Mouse (Mus musculus) hindbrain, embryonic 14.5 days (tissue): ENCODE results near the gene Pkhd1. TPM values are rescaled to one million over a fixed set of nuclear protein-coding genes. Genes with fewer than 3 reads are reported as not detected.

Source experiments
- ATAC-seq: fragments of 200-750 bp; cut with Nextera tagmentation; 2 replicates; pipeline ENCODE4 v1.8.0; 2017; ENCODE audit warnings: moderate number of reproducible peaks, mild to moderate bottlenecking, moderate TSS enrichment, moderate library complexity; ENCODE audit not compliant: low FRiP score
- DNase-seq: peaks from one replicate; pipeline ENCODE4 v3.0.0-alpha.2; 2015; ENCODE audit warnings: low spot score
- H3K27ac ChIP-seq: fragments of 300-500 bp; sonication (generic); 2 replicates; pipeline ENCODE4 v1.5.1; 2014; ENCODE audit warnings: mild to moderate bottlenecking, moderate library complexity
- H3K27me3 ChIP-seq: fragments of 300-500 bp; sonication (generic); 2 replicates; pipeline ENCODE4 v1.6.1; 2014; ENCODE audit warnings: mild to moderate bottlenecking, low read length, mixed read lengths; ENCODE audit not compliant: control insufficient read depth, insufficient read depth
- H3K36me3 ChIP-seq: fragments of 300-500 bp; sonication (generic); replicated peaks from 2 replicates; pipeline ENCODE4 v1.6.1; 2014; ENCODE audit not compliant: control insufficient read depth, insufficient read depth
- H3K4me1 ChIP-seq: fragments of 300-500 bp; sonication (generic); replicated peaks from 2 replicates; pipeline ENCODE4 v1.6.1; 2014; ENCODE audit warnings: antibody characterized with exemption, low read length, mixed read lengths; ENCODE audit not compliant: control insufficient read depth, insufficient read depth
- H3K4me2 ChIP-seq: fragments of 300-500 bp; sonication (generic); replicated peaks from 2 replicates; pipeline ENCODE4 v1.6.1; 2014; ENCODE audit warnings: mild to moderate bottlenecking, moderate library complexity
- H3K4me3 ChIP-seq: fragments of 300-500 bp; sonication (generic); replicated peaks from 2 replicates; pipeline ENCODE4 v1.5.1; 2014; ENCODE audit warnings: mild to moderate bottlenecking, low read length
- H3K9ac ChIP-seq: fragments of 300-500 bp; sonication (generic); 2 replicates; pipeline ENCODE4 v1.6.1; 2014
- H3K9me3 ChIP-seq: fragments of 300-500 bp; sonication (generic); 2 replicates; pipeline ENCODE4 v1.6.1; 2016; ENCODE audit warnings: low read length; ENCODE audit not compliant: control insufficient read depth
- WGBS: fragments of 180-500 bp; shearing (Covaris S2); extraction: QIAGEN DNeasy Blood & Tissue Kit; methylation state at CpG from one replicate; pipeline ENCODE4 v1.1.7; 2014; 5-methylcytosine and 5-hydroxymethylcytosine counted together
- polyA plus RNA-seq: library from polyadenylated mRNA; unstranded; fragments of >200 nt; fragmentation: Nextera tagmentation; extraction: Ambion mirVana; gene quantifications from 2 replicates; pipeline ENCODE4 v1.2.1, GENCODE M21; 2014

Gene Pkhd1
- polyA plus RNA-seq, 1 experiment from 2014 or later: 0.01 TPM

DNA sequence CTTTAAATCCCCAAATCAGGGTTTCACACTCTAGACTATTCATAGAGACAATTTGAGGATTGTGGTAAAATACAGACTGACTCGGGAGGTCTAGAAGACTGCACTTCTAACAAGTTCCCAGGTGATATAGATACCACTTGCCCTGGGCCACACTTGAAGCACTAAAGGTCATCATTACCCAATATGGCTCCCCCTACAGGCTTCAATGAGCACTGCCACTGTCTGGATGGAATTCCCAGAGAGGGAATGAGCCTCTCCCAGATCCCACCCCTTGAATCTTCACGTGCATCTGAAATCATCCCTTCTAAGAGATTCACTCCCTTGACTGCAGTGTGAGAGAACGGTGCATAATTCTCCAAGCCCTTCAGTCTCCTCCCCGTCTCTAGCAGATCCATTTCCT lies 73.3 kb downstream of the Pkhd1 start:
- DNase-seq (no peak), ATAC-seq (no peak)
- H3K4me2 ChIP-seq: no peak overlapping the region
- 65% methylated on average over 4 of the region's 4 CpGs for WGBS
- H3K9ac ChIP-seq: no peak overlapping the region
- no peak overlapping the region for H3K27ac ChIP-seq
- no peak overlapping the region for H3K4me3 ChIP-seq
- no peaks in the 10 kb centered on the region for H3K27me3 ChIP-seq
- H3K36me3 ChIP-seq: no peaks in the 10 kb centered on the region
- no peaks in the 10 kb centered on the region for H3K9me3 ChIP-seq
- H3K4me1 ChIP-seq: no peaks in the 10 kb centered on the region

DNA sequence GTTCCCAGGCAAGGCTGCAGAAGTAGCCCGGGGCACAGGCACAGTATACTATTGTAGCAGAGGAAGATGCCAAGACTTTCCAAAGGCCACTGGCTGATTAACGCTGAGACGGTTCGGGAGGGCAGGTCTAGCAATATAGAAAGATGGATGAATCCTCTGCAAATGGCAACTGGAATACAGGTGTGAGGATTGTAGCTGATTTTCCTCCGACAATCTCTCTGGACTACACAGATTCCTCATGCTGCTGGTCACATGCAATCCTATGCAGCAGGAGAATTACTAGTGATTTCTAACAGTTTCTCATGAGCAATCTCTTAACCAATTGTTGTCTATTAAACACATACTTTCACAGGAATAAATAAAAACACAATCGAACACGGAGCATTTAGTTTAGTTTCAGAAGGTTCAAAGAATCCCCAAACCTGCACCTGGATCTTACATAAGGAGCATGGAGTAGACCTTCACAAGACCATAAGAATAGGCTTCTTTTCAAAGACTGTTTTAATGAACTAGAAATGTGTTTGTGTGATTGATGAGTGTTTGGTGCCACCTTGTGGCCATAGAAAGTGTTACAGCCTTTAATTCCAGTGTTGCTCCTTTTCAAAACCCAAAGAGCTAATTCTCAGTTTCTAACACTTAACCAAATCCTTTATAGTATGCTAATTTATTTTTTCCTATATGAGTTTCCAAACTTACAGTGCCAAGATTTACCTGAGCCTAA lies 104.3 kb downstream of the Pkhd1 start:
- Histone ChIP-seq H3K9ac (no peak overlapping the region), H3K4me1 (no peaks in the 10 kb centered on the region), H3K27ac (no peak overlapping the region), H3K27me3 (no peaks in the 10 kb centered on the region), H3K9me3 (peaks cover 6% of the 10 kb centered on the region; the same call in 1 of the 2 replicates), H3K4me2 (no peak overlapping the region), H3K4me3 (no peak overlapping the region), H3K36me3 (no peaks in the 10 kb centered on the region)
- 65% methylated on average over 7 of the region's 7 CpGs for WGBS
- peak; percentile 55 for ATAC-seq
- DNase-seq: peak; percentile 87

DNA sequence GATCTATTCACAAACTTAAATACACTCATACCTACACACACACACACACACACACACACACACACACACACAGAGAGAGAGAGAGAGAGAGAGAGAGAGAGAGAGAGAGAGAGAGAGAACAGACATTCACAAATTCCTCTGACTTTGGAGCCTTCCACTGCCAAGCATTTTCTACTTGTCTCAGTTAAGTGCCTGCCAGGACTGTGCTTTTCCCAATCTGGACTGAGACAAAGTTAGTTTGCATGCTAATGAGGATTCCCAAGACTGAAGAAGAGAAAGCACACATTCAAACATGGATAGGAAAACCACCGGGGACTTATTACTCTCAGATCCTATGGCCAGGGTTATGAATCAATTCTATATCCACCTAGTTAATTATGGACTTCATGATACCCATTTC lies 118.9 kb downstream of the Pkhd1 start:
- WGBS: 63% methylated on average over 1 of the region's 1 CpGs
- DNase-seq (no peak), ATAC-seq (no peak)

DNA sequence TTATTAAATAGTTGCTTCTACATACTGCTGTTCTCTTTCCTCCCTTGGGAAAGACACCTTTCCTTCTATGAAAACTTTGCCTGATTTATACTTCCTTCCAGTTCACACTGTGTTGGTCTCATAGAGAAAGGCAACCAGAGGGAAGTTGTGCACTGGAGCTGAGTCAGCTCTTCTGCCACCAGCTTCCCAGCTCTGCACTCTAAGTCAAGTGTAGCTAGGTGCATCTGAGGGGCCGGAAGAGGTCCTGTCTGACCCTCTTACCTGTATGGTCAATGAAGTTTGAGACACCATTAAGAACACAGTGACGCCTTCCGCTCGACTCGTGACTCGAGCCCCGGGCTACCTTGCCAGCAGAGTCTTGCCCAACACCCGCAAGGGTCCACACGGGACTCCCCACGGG lies 131.8 kb downstream of the Pkhd1 start:
- no peaks in the 10 kb centered on the region for H3K36me3 ChIP-seq
- WGBS: 98% methylated on average over 8 of the region's 10 CpGs
- no peak overlapping the region for H3K4me2 ChIP-seq
- H3K4me3 ChIP-seq: no peak overlapping the region
- H3K27me3 ChIP-seq: no peaks in the 10 kb centered on the region
- H3K9ac ChIP-seq: no peak overlapping the region
- H3K4me1 ChIP-seq: no peaks in the 10 kb centered on the region
- no peak for DNase-seq
- no peaks in the 10 kb centered on the region for H3K9me3 ChIP-seq
- H3K27ac ChIP-seq: no peak overlapping the region
- ATAC-seq: no peak

More for the DNA sequence above, 118.9 kb downstream of the Pkhd1 start:
- no peak overlapping the region for H3K27ac ChIP-seq
- H3K4me1 ChIP-seq: 0 out of 2 replicates have a peak, but pooled peaks cover 3% of the 10 kb centered on the region
- H3K9ac ChIP-seq: no peak overlapping the region
- no peaks in the 10 kb centered on the region for H3K9me3 ChIP-seq
- no peaks in the 10 kb centered on the region for H3K36me3 ChIP-seq
- no peak overlapping the region for H3K4me3 ChIP-seq
- no peak overlapping the region for H3K4me2 ChIP-seq
- no peaks in the 10 kb centered on the region for H3K27me3 ChIP-seq

DNA sequence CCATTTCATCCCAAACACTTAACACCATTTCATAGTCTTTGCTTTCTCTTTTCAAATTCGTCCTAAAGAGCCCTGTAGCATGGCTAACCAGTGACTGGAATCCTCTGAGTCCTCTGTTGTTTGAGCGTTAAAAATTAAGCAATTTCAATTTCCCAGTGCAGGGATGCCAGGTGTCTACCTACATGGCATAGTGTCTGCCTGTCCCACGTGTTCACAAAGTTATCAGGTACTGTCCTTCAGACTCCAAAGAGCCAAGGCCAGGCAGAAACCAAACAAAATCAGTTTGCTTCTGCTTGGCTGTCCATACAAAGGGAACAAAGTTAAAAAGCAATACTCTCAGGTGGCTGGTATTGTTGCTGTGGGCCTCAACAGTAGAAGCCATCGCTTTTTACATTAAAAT lies 136.0 kb downstream of the Pkhd1 start:
- WGBS: 82% methylated on average over 4 of the region's 4 CpGs
- Histone ChIP-seq H3K4me1 (0 out of 2 replicates have a peak, but pooled peaks cover 6% of the 10 kb centered on the region), H3K36me3 (no peaks in the 10 kb centered on the region), H3K4me2 (no peak overlapping the region), H3K27me3 (no peaks in the 10 kb centered on the region), H3K9ac (no peak overlapping the region), H3K9me3 (no peaks in the 10 kb centered on the region), H3K4me3 (no peak overlapping the region), H3K27ac (no peak overlapping the region)
- DNase-seq (no peak), ATAC-seq (no peak)

DNA sequence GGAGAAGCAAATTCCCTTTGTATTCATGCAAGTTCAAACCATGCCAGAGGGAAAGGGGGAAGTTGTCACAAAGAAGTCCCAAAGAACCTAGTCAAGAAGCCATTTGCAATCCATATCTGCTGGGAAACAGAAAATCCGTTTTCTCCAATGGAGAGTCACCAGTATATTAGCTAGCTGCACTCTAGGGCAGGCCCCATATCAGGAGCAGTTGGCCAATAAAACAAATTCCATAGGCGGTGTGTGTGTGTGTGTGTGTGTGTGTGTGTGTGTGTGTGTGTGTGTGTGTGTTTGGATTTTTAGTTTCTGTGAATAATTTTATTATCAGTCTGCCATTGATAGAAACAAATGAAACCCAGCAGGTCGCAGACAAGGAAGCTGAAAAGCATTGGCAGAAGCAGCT lies 139.2 kb downstream of the Pkhd1 start:
- Histone ChIP-seq H3K4me3 (no peak overlapping the region), H3K36me3 (no peaks in the 10 kb centered on the region), H3K9me3 (no peaks in the 10 kb centered on the region), H3K27me3 (no peaks in the 10 kb centered on the region), H3K4me2 (peak overlapping the region; percentile 61), H3K4me1 (0 out of 2 replicates have a peak, but pooled peaks cover 6% of the 10 kb centered on the region), H3K9ac (no peak overlapping the region), H3K27ac (peak overlapping the region; percentile 86)
- DNase-seq: no peak
- WGBS: 62% methylated on average over 3 of the region's 3 CpGs
- ATAC-seq: 0 out of 2 replicates have a peak, but pooled peaks have one; percentile 10

DNA sequence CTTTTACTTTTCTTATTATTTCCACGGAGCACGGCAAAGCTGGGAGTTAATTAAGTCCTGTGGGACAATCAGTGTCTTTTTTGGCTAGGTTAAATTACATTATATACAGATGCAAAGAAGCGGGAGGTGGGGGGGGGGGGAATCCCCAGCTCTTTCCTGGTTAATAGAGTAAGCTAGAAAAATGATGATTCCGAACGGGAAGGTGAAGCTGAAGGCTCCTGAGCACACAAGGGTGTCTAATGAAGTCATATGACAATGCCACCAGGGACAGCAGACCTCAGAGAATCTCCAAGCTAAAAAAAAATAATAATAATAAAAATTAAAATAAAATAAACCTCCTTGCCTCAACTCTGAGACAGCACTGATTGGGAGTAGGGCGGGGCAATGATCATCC lies 139.6 kb downstream of the Pkhd1 start:
- no peaks in the 10 kb centered on the region for H3K36me3 ChIP-seq
- ATAC-seq: peak; percentile 72
- peak overlapping the region; percentile 41 for H3K4me3 ChIP-seq
- WGBS: 20% methylated on average over 6 of the region's 6 CpGs
- H3K4me1 ChIP-seq: 0 out of 2 replicates have a peak, but pooled peaks cover 6% of the 10 kb centered on the region
- peak overlapping the region; percentile 61 for H3K9ac ChIP-seq
- no peaks in the 10 kb centered on the region for H3K27me3 ChIP-seq
- DNase-seq: peak; percentile 48
- peak overlapping the region; percentile 61 for H3K4me2 ChIP-seq
- peak overlapping the region; percentile 86 for H3K27ac ChIP-seq
- H3K9me3 ChIP-seq: no peaks in the 10 kb centered on the region

DNA sequence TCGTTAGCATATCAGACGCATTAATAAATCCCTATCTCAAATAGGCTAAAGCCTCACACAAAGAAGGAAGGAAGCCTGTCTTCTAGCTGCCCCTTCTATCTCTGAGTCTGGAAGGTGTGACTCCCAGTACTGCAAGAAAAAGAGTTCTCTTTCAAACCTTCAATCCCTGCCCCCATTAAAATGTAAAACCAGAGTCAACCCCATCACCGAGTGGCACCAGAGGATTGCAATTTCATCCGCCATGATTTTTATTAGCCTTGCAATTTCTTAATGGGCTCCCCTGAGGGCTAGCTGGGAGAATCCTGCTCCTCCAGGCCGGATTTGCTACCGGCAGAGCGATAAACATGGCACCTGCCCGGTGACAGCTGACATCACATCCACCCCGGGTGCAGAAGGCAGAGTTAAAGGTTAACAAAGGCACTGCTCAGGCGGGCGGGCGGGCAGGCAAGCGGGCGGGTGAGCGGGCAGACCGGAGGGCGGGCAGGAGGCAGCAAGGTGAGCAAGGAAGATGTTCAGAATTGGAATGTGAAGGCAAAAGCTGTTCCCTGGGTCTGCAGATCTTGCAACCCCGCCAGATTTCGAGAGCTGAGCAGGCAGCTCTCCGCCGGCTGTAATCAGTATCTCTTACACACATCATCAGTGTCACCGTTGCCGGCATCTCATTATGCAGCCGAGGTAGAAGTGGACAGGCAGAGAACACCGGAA lies 140.2 kb downstream of the Pkhd1 start:
- H3K9ac ChIP-seq: peak overlapping the region; percentile 61
- peak overlapping the region; percentile 86 for H3K27ac ChIP-seq
- peak overlapping the region; percentile 41 for H3K4me3 ChIP-seq
- H3K4me1 ChIP-seq: 0 out of 2 replicates have a peak, but pooled peaks cover 6% of the 10 kb centered on the region
- DNase-seq (peak; percentile 53), ATAC-seq (peak; percentile 88)
- H3K4me2 ChIP-seq: peak overlapping the region; percentile 61
- H3K27me3 ChIP-seq: no peaks in the 10 kb centered on the region
- H3K36me3 ChIP-seq: no peaks in the 10 kb centered on the region
- H3K9me3 ChIP-seq: no peaks in the 10 kb centered on the region
- 3% methylated on average over 25 of the region's 25 CpGs for WGBS

DNA sequence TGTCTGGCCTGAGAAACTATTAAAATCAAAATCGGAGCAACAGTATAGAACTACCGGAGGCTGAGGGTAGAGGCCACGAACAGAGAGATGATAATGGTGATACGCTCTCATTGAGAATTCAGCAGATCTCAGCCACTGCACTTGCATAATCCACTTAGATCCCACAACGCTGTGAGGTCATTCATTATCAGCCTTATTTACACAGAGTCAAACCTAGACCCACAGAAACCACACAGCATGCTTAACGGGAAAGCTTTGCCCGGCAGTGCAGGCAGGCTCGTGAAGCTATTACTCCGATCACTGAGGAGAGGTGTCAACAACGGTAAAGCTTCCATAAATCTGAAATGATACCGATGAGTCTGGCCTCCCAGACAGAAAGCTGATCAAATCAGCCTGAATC lies 147.1 kb downstream of the Pkhd1 start:
- no peak overlapping the region for H3K4me2 ChIP-seq
- no peak overlapping the region for H3K4me3 ChIP-seq
- 66% methylated on average over 11 of the region's 11 CpGs for WGBS
- no peak for DNase-seq
- no peaks in the 10 kb centered on the region for H3K27me3 ChIP-seq
- H3K27ac ChIP-seq: no peak overlapping the region
- no peaks in the 10 kb centered on the region for H3K9me3 ChIP-seq
- no peak overlapping the region for H3K9ac ChIP-seq
- no peaks in the 10 kb centered on the region for H3K4me1 ChIP-seq
- no peak for ATAC-seq
- H3K36me3 ChIP-seq: no peaks in the 10 kb centered on the region
